Mouse (Mus musculus) forebrain, postnatal 0 days (tissue): ENCODE measurements at regions not wholly inside any gene's neighbourhood (a gene's known extent, or its start where the extent isn't known, plus 50 kb on each side); places are given as distances from the start of the nearest gene placed in this dataset.

ENCODE experiments used
- ATAC-seq: fragments of 200-750 bp; cut with Nextera tagmentation; 2 replicates; pipeline ENCODE4 v1.8.0; 2017; ENCODE audit warnings: mild to moderate bottlenecking, moderate library complexity
- DNase-seq: peaks from one replicate; pipeline ENCODE4 v3.0.0-alpha.2; 2015
- H3K27ac ChIP-seq: fragments of 300-500 bp; sonication (generic); 2 replicates; pipeline ENCODE4 v1.5.1; 2014; ENCODE audit warnings: low read depth, mild to moderate bottlenecking, antibody characterized with exemption, low read length, moderate library complexity, mixed read lengths
- H3K27me3 ChIP-seq: fragments of 300-500 bp; sonication (generic); 2 replicates; pipeline ENCODE4 v1.6.1; 2014; ENCODE audit warnings: mild to moderate bottlenecking, low read length, mixed read lengths; ENCODE audit not compliant: insufficient read depth
- H3K36me3 ChIP-seq: fragments of 300-500 bp; sonication (generic); 2 replicates; pipeline ENCODE4 v1.6.1; 2014; ENCODE audit warnings: mild to moderate bottlenecking, moderate library complexity; ENCODE audit not compliant: insufficient read depth
- H3K4me1 ChIP-seq: fragments of 300-500 bp; sonication (generic); 2 replicates; pipeline ENCODE4 v1.6.1; 2014; ENCODE audit warnings: antibody characterized with exemption; ENCODE audit not compliant: insufficient read depth
- H3K4me2 ChIP-seq: fragments of 300-500 bp; sonication (generic); 2 replicates; pipeline ENCODE4 v1.6.1; 2014; ENCODE audit warnings: low read depth, mild to moderate bottlenecking, moderate library complexity
- H3K4me3 ChIP-seq: fragments of 300-500 bp; sonication (generic); 2 replicates; pipeline ENCODE4 v1.5.1; 2014; ENCODE audit warnings: low read depth, low read length, mixed read lengths
- H3K9ac ChIP-seq: fragments of 300-500 bp; sonication (generic); 2 replicates; pipeline ENCODE4 v1.6.1; 2014; ENCODE audit warnings: mild to moderate bottlenecking
- H3K9me3 ChIP-seq: fragments of 300-500 bp; sonication (generic); 2 replicates; pipeline ENCODE4 v1.6.1; 2016; ENCODE audit warnings: low read length
- CTCF ChIP-seq: sonication (generic); IDR thresholded peaks from 2 replicates; pipeline ENCODE4 v1.5.1; 2016; ENCODE audit warnings: antibody characterized with exemption, control low read depth, low read depth
- WGBS: fragments of 180-500 bp; shearing (Covaris S2); extraction: QIAGEN DNeasy Blood & Tissue Kit; methylation state at CpG from one replicate; pipeline ENCODE4 v1.1.7; 2014; 5-methylcytosine and 5-hydroxymethylcytosine counted together

- Histone ChIP-seq H3K9ac (no peak overlapping the region), H3K4me1 (no peaks in the 10 kb centered on the region), H3K27ac (no peak overlapping the region), H3K4me3 (no peak overlapping the region), H3K4me2 (no peak overlapping the region), H3K36me3 (no peaks in the 10 kb centered on the region), H3K9me3 (no peaks in the 10 kb centered on the region), H3K27me3 (no peaks in the 10 kb centered on the region)
- DNase-seq (no peak), ATAC-seq (no peak)
- WGBS, result 54% methylated on average over 7 of the region's 7 CpGs
- TF ChIP-seq CTCF, result no peak
Measured at GRCm38 (mm10) chr16:73449836-73450235, 961.8 kb downstream of the Robo2 start.

DNA sequence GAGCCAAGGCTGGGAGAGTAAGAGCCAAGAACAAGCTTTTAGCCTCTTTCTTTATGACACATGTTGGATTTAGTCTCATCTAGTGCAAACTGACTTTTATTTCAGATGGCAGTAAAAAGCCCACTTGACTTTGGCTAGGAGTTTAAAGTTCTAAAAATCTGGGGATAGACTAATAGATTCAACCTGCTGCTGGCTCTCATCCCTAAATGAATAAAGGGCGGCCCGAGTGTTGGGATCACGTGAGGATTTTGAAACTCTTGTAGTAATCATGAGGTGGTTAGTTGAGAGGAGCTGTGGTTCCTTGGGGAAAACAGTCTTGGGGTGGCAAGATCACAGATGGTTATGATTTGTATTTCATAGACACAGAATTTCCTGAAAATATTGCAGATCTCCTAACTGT, 975.9 kb downstream of the Robo2 start:
- ATAC-seq, result no peak
- no peaks in the 10 kb centered on the region for H3K4me1 ChIP-seq
- 75% methylated on average over 3 of the region's 3 CpGs for WGBS
- no peak overlapping the region for H3K9ac ChIP-seq
- H3K36me3 ChIP-seq, result no peaks in the 10 kb centered on the region
- TF ChIP-seq CTCF, result no peak
- no peak for DNase-seq
- no peak overlapping the region for H3K4me3 ChIP-seq
- no peaks in the 10 kb centered on the region for H3K27me3 ChIP-seq
- H3K27ac ChIP-seq, result no peak overlapping the region
- no peak overlapping the region for H3K4me2 ChIP-seq
- H3K9me3 ChIP-seq, result no peaks in the 10 kb centered on the region

GRCm38 (mm10) chr16:73424851-73425250, 986.8 kb downstream of the Robo2 start:
- DNase-seq, result no peak
- H3K36me3 ChIP-seq, result no peaks in the 10 kb centered on the region
- 65% methylated on average over 5 of the region's 5 CpGs for WGBS

GRCm38 (mm10) chr16:73424311-73424710, 987.3 kb downstream of the Robo2 start:
- Histone ChIP-seq H3K9me3 (no peaks in the 10 kb centered on the region), H3K4me1 (no peaks in the 10 kb centered on the region), H3K4me3 (no peak overlapping the region), H3K27ac (no peak overlapping the region), H3K36me3 (no peaks in the 10 kb centered on the region), H3K9ac (no peak overlapping the region), H3K4me2 (no peak overlapping the region), H3K27me3 (no peaks in the 10 kb centered on the region)
- no peak for DNase-seq
- WGBS, result 60% methylated on average over 2 of the region's 2 CpGs
- TF ChIP-seq CTCF, result no peak
- ATAC-seq, result no peak

More at GRCm38 (mm10) chr16:73424851-73425250, 986.8 kb downstream of the Robo2 start:
- no peaks in the 10 kb centered on the region for H3K4me1 ChIP-seq
- no peaks in the 10 kb centered on the region for H3K27me3 ChIP-seq
- H3K4me3 ChIP-seq, result no peak overlapping the region
- no peak overlapping the region for H3K4me2 ChIP-seq
- no peaks in the 10 kb centered on the region for H3K9me3 ChIP-seq
- no peak overlapping the region for H3K9ac ChIP-seq
- H3K27ac ChIP-seq, result no peak overlapping the region
- no peak for TF ChIP-seq CTCF
- no peak for ATAC-seq

DNA sequence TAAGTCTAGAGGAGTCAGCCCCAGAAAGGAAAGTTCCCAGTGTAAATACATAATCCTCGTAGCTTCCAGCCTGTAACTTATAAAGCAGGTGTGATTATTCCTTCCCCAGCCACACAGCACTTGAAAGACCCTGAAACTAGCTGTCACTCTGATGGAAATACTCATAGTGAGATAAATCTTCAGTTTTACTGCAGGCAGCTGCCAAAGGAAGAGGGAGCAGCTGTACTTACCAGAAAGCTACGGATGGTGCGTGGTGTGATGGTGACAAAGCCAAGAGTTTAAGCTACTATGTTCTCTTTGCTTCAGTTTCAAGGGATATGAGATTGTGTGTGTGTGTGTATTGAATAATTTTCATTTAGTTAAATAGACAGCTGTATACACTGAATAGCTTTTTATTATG, 1007.1 kb downstream of the Robo2 start:
- Histone ChIP-seq H3K27me3 (no peaks in the 10 kb centered on the region), H3K36me3 (no peaks in the 10 kb centered on the region), H3K9ac (no peak overlapping the region), H3K4me1 (no peaks in the 10 kb centered on the region), H3K27ac (no peak overlapping the region), H3K4me3 (no peak overlapping the region), H3K9me3 (no peaks in the 10 kb centered on the region), H3K4me2 (no peak overlapping the region)
- peak; percentile 73 for ATAC-seq
- TF ChIP-seq CTCF, result no peak
- DNase-seq, result peak; percentile 43
- WGBS, result 23% methylated on average over 3 of the region's 3 CpGs

- H3K9me3 ChIP-seq, result no peaks in the 10 kb centered on the region
- no peak for TF ChIP-seq CTCF
- no peak overlapping the region for H3K9ac ChIP-seq
- no peaks in the 10 kb centered on the region for H3K27me3 ChIP-seq
- H3K4me2 ChIP-seq, result no peak overlapping the region
- H3K4me3 ChIP-seq, result no peak overlapping the region
- no peak for DNase-seq
- H3K27ac ChIP-seq, result no peak overlapping the region
- no peaks in the 10 kb centered on the region for H3K4me1 ChIP-seq
- 15% methylated on average over 3 of the region's 3 CpGs for WGBS
- H3K36me3 ChIP-seq, result no peaks in the 10 kb centered on the region
- no peak for ATAC-seq
Measured at GRCm38 (mm10) chr16:73404099-73404498, 1007.5 kb downstream of the Robo2 start.

GRCm38 (mm10) chr16:73379056-73379455, 1032.6 kb downstream of the Robo2 start:
- DNase-seq (no peak), ATAC-seq (no peak)
- Histone ChIP-seq H3K4me2 (no peak overlapping the region), H3K4me1 (no peaks in the 10 kb centered on the region), H3K9ac (no peak overlapping the region), H3K27me3 (no peaks in the 10 kb centered on the region), H3K36me3 (no peaks in the 10 kb centered on the region), H3K9me3 (no peaks in the 10 kb centered on the region), H3K27ac (no peak overlapping the region), H3K4me3 (no peak overlapping the region)
- 64% methylated on average over 2 of the region's 2 CpGs for WGBS
- no peak for TF ChIP-seq CTCF

DNA sequence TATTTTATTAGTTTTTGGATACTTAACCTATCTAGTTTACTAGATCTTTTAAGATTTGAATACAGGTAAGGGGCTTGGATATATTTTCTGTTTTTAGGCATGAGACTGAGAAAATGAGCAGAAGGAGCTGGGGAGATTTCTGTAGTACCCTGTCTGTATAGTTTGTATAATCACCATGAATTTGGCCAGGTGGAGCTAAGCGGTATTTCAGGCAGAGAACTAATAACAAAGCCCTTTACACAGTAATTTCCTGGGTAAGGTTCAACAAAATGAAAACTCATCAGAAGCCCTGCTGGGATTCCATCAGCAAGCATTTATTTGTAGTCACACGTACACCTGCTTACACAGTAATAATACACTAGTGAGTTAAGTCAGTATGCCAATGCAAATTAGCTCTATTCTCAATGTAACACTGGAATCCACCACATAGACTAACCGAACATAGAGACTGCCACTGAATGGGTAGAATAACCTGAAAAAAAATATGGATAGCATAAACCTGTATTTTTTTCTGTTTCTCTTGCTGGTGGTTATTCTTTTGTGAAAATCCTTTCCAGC, 1036.9 kb downstream of the Robo2 start:
- no peak for ATAC-seq
- H3K27me3 ChIP-seq, result no peaks in the 10 kb centered on the region
- H3K4me2 ChIP-seq, result no peak overlapping the region
- H3K27ac ChIP-seq, result no peak overlapping the region
- no peaks in the 10 kb centered on the region for H3K4me1 ChIP-seq
- no peak overlapping the region for H3K4me3 ChIP-seq
- WGBS, result 44% methylated on average over 3 of the region's 3 CpGs
- no peaks in the 10 kb centered on the region for H3K9me3 ChIP-seq
- no peak overlapping the region for H3K9ac ChIP-seq
- no peak for DNase-seq
- TF ChIP-seq CTCF, result no peak
- H3K36me3 ChIP-seq, result no peaks in the 10 kb centered on the region
